Mouse (Mus musculus) hindbrain, embryonic 11.5 days (tissue): ENCODE measurements around the gene Tspyl1. TPM values are rescaled to one million over a fixed set of nuclear protein-coding genes. Genes with fewer than 3 reads are reported as not detected.

Experiments
- ATAC-seq: fragments of 200-750 bp; cut with Nextera tagmentation; 2 replicates; pipeline ENCODE4 v1.8.0; 2017; ENCODE audit warnings: mild to moderate bottlenecking, moderate TSS enrichment, moderate library complexity; ENCODE audit not compliant: low FRiP score
- DNase-seq: peaks from one replicate; pipeline ENCODE4 v3.0.0-alpha.2; 2015; ENCODE audit warnings: low spot score
- H3K27ac ChIP-seq: fragments of 300-500 bp; sonication (generic); 2 replicates; pipeline ENCODE4 v1.5.1; 2014; ENCODE audit warnings: mild to moderate bottlenecking, low read depth, low read length
- H3K27me3 ChIP-seq: fragments of 300-500 bp; sonication (generic); 2 replicates; pipeline ENCODE4 v1.6.1; 2014; ENCODE audit warnings: mild to moderate bottlenecking, low read length, moderate library complexity, mixed read lengths; ENCODE audit not compliant: control insufficient read depth, insufficient read depth
- H3K36me3 ChIP-seq: fragments of 300-500 bp; sonication (generic); 2 replicates; pipeline ENCODE4 v1.6.1; 2014; ENCODE audit warnings: mild to moderate bottlenecking, low read length, moderate library complexity, mixed read lengths; ENCODE audit not compliant: control insufficient read depth, insufficient read depth
- H3K4me1 ChIP-seq: fragments of 300-500 bp; sonication (generic); replicated peaks from 2 replicates; pipeline ENCODE4 v1.6.1; 2014; ENCODE audit warnings: low read length, mixed read lengths; ENCODE audit not compliant: control insufficient read depth, insufficient read depth
- H3K4me2 ChIP-seq: fragments of 300-500 bp; sonication (generic); replicated peaks from 2 replicates; pipeline ENCODE4 v1.6.1; 2014; ENCODE audit warnings: mild to moderate bottlenecking, low read depth, low read length
- H3K4me3 ChIP-seq: fragments of 300-500 bp; sonication (generic); 2 replicates; pipeline ENCODE4 v1.5.1; 2014; ENCODE audit warnings: low read depth, low read length
- H3K9ac ChIP-seq: fragments of 300-500 bp; sonication (generic); 2 replicates; pipeline ENCODE4 v1.6.1; 2014; ENCODE audit warnings: low read depth, low read length
- H3K9me3 ChIP-seq: fragments of 300-500 bp; sonication (generic); 2 replicates; pipeline ENCODE4 v1.6.1; 2016; ENCODE audit warnings: low read length; ENCODE audit not compliant: control insufficient read depth
- WGBS: fragments of 180-500 bp; shearing (Covaris S2); extraction: QIAGEN DNeasy Blood & Tissue Kit; methylation state at CpG from one replicate; pipeline ENCODE4 v1.1.7; 2014; 5-methylcytosine and 5-hydroxymethylcytosine counted together
- polyA plus RNA-seq: library from polyadenylated mRNA; unstranded; fragments of >200 nt; fragmentation: Nextera tagmentation; extraction: Ambion mirVana; gene quantifications from 2 replicates; pipeline ENCODE4 v1.2.1, GENCODE M21; 2014

The Tspyl1 gene
- polyA plus RNA-seq = 80.5 and 82.8 TPM in 2 replicates

DNA sequence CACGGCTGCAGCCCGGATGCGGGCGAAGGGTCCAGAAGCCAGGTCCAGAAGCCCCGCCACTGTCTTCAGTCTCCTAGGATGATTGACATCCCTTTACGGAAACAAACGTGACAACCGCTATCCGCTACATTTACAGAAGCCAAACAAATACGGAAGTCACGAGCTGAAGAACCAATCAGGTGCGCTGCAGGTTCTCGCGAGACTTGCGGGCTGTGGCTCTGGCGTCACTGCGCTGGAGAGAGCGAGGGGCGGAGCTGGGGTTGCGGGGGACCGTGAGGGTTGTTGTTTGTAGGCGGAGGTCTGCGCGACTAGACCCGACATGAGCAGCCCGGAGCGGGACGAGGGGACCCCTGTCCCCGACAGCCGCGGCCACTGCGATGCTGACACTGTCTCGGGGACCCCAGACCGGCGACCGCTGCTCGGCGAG lies at the start of gene Tspyl1:
TSS of gene Tspyl1 (plus strand) at position 229 of the 427 bp plus-strand sequence.
- ATAC-seq = peak; percentile 98
- H3K27me3 ChIP-seq = no peaks in the 10 kb centered on the region
- WGBS = under 1% methylated on average over 38 of the region's 38 CpGs

DNA sequence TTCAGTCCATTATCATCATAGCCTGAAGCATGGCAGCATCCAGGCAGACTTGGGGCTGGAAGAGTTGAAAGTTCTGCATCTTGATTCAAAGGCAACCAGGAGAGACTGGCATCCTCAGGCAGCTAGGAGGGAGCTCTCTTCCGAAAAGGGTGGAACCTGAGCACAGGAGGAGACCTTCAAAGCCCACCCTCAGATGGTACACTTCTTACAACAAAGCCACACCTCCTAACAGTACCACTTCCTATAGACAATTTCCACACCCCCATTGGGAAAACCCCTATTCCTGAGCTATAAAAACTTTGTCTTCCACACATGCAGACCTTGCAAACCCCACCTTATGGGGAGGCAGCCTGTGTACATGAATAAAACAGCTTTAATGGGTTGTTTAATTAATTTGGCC lies 48.6 kb upstream of the Tspyl1 start:
- no peak overlapping the region for H3K9ac ChIP-seq
- no peak overlapping the region for H3K4me3 ChIP-seq
- H3K4me2 ChIP-seq = no peak overlapping the region
- H3K27me3 ChIP-seq = no peaks in the 10 kb centered on the region
- H3K27ac ChIP-seq = no peak overlapping the region
- WGBS = 53% methylated on average over 1 of the region's 1 CpGs
- DNase-seq (no peak), ATAC-seq (no peak)
- no peaks in the 10 kb centered on the region for H3K4me1 ChIP-seq
- H3K9me3 ChIP-seq = no peaks in the 10 kb centered on the region
- no peaks in the 10 kb centered on the region for H3K36me3 ChIP-seq

More for the DNA sequence above, at the start of gene Tspyl1:
- H3K4me3 ChIP-seq = peak within 1 kb of the TSS; percentile 87
- peak; percentile 97 for DNase-seq
- H3K9me3 ChIP-seq = no peaks in the 10 kb centered on the region
- H3K9ac ChIP-seq = peak within 1 kb of the TSS; percentile 80
- peaks cover 3% of the 10 kb centered on the region; the same call in 1 of the 2 replicates for H3K4me1 ChIP-seq
- H3K36me3 ChIP-seq = no peaks in the 10 kb centered on the region
- peak within 1 kb of the TSS; percentile 81 for H3K4me2 ChIP-seq
- peak within 1 kb of the TSS; percentile 71 for H3K27ac ChIP-seq

DNA sequence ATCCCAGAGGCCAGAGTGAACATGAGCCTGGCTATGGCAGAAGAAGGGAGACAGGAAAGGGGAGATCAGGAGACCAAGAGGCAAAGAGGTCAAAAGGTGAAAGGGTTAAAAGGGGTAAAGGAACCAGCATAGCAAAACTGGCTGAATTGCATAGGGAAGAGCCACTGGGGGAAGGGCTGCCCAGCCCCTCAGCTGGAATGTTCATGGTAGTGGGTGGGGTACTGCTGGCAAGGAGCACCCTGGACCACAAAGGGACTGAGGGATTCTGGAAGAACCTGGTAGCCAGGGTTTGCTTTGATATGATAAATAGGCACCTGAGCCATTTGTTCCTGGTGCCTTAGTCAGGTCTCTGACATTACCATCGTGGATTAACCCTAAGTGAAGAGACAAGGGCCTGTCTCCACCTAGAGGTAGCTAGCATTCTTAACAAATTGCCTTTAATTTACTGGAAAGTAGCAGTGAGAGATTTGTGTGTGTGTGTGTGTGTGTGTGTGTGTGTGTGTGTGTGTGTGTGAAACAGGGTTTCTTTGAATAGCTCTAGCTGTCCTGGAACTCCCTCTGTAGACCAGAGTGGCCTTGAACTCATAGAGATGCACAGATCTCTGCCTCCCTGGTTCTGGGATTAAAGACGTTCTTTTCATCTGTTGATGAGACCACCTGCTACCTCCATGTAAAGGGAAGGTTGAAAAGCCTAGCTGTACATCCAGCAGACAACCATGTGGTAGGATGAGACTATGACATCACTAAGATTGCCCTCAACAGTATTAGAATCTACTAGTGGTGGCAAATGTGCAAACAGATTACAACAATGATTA lies 47.9 kb upstream of the Tspyl1 start:
- DNase-seq = no peak
- 23% methylated on average over 2 of the region's 2 CpGs for WGBS
- Histone ChIP-seq H3K4me3 (no peak overlapping the region), H3K36me3 (no peaks in the 10 kb centered on the region), H3K9me3 (no peaks in the 10 kb centered on the region), H3K27me3 (no peaks in the 10 kb centered on the region), H3K27ac (no peak overlapping the region), H3K4me2 (no peak overlapping the region), H3K4me1 (no peaks in the 10 kb centered on the region), H3K9ac (no peak overlapping the region)
- no peak for ATAC-seq

DNA sequence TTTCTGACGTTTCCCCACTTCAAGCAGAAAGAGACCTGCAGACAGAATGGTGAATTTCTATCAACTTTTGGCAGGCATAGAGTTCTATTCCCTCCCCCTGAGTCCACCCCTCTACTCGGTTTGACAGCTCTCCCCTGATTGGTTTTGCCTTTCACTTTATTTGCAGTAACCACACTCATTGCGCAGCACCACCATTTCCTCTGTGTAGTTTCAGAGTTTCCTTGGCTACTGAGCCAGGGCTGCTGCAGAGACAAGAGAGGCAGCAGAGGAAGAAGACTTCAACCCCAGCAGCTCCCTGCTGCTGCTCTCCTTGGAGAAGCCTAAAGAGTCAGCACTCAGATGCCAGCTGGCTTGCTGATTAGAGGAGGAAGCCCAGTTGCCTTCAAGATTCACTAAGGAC lies 46.6 kb upstream of the Tspyl1 start:
- ATAC-seq (no peak), DNase-seq (no peak)
- Histone ChIP-seq H3K27ac (no peak overlapping the region), H3K9me3 (no peaks in the 10 kb centered on the region), H3K36me3 (no peaks in the 10 kb centered on the region), H3K4me2 (no peak overlapping the region), H3K27me3 (no peaks in the 10 kb centered on the region), H3K4me3 (no peak overlapping the region), H3K4me1 (no peaks in the 10 kb centered on the region), H3K9ac (no peak overlapping the region)
- WGBS = 36% methylated on average over 3 of the region's 3 CpGs

DNA sequence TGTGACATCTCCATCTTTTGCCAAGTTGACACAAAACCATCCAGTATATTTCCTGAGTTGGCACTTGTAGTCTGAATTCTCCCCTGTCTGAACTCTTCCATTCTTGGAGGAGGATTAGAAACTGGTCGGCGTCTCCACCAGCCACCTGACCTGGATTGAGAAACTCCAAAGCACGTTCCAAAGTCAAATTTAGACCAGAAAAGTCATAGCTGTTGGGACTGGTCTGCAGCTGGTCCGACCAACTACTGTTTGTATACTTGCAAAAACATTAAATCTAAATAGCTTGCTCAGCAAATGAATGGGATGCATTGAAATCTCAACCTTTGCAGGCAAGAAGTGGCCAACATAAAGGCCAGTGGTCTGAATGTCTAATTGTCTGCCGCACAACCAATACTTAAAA lies 45.4 kb upstream of the Tspyl1 start:
- no peak overlapping the region for H3K4me3 ChIP-seq

DNA sequence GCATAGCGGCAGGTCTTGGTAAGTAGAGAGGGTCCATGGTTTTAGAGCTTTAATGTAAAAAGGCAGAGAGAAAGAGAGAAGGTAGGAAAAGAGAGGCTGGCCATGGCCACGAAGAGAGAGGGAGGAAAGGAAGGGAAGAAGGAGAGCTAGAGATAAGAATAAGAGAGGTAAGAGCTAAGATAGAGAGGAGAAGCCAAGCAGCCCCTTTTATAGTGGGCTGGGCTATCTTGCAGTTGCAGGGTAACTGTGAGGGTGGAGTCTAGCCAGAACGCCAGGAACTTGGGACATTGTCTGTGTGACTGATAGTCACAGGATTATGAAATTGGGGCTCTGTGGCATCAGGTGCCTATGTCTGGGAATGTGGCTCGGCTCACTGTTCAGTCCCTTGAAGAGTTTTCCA lies 43.5 kb upstream of the Tspyl1 start:
- Histone ChIP-seq H3K9ac (no peak overlapping the region), H3K4me1 (no peaks in the 10 kb centered on the region), H3K4me3 (no peak overlapping the region), H3K4me2 (no peak overlapping the region), H3K27ac (no peak overlapping the region), H3K9me3 (no peaks in the 10 kb centered on the region), H3K27me3 (no peaks in the 10 kb centered on the region), H3K36me3 (no peaks in the 10 kb centered on the region)
- DNase-seq = no peak
- ATAC-seq = no peak
- 74% methylated on average over 4 of the region's 4 CpGs for WGBS

More for the DNA sequence above, 45.4 kb upstream of the Tspyl1 start:
- H3K4me2 ChIP-seq = no peak overlapping the region
- 87% methylated on average over 5 of the region's 5 CpGs for WGBS
- ATAC-seq = no peak
- no peak overlapping the region for H3K27ac ChIP-seq
- H3K9me3 ChIP-seq = no peaks in the 10 kb centered on the region
- no peak for DNase-seq
- no peaks in the 10 kb centered on the region for H3K27me3 ChIP-seq
- no peak overlapping the region for H3K9ac ChIP-seq
- H3K36me3 ChIP-seq = no peaks in the 10 kb centered on the region
- no peaks in the 10 kb centered on the region for H3K4me1 ChIP-seq

DNA sequence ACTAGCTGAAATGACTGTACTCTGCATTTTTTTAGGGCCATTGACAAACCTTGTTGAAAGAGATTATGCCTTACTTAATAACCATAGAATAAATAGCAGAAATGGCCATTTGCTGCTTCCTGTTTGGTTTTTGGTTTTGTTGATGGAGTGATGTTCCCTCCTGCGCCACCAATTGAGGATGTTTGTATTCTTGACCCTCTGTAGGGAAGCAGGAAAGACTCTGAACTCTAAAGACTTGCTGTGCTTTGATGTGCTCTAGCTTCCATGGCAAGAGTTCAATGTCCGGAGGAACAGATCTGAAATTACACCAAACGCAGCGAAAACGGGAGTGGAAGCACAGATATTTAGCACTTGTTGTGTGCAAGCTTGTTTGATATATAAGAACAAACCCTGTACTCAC lies 37.2 kb upstream of the Tspyl1 start:
- H3K4me3 ChIP-seq = no peak overlapping the region
- ATAC-seq (no peak), DNase-seq (no peak)
- WGBS = 81% methylated on average over 5 of the region's 5 CpGs
- no peaks in the 10 kb centered on the region for H3K36me3 ChIP-seq
- H3K27me3 ChIP-seq = no peaks in the 10 kb centered on the region
- no peaks in the 10 kb centered on the region for H3K9me3 ChIP-seq
- H3K4me1 ChIP-seq = no peaks in the 10 kb centered on the region
- no peak overlapping the region for H3K4me2 ChIP-seq
- H3K27ac ChIP-seq = no peak overlapping the region
- no peak overlapping the region for H3K9ac ChIP-seq

DNA sequence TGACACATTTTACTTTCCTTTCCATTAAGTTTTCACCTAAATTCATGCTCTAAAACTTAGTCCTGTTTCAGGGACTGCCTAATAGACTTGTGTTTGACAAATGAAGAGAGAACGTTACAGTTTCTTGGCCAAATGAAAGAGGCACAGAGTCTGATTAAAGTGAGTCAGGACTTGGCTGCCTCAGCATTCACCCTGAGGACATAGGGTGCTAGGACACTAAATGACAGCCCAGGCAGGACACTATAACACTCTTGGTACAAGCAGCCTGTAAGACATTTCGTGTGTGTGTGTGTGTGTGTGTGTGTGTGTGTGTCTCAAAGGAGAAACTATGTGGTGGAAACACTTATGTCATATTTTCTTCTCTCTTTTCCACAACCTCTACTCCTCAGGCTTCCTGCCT lies 35.9 kb upstream of the Tspyl1 start:
- no peak overlapping the region for H3K4me3 ChIP-seq

DNA sequence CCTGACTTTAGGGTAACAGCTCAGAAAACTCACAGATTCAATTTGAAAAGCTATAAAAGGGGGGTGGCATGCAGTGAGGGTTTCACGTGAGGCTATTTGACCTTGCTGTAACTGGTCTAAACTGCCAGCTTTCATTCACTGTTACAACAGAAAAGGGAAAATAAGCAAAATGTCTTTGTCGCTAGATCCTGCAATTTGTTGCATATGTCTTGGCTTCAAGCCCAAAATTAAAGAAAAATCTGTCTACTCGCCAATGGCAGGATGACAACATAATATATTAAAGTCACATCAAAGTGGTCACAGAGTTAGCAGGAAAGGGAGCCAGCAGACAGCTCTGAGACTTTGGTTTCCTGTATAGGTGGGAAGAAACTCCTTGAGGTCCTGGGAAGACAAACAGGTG lies 34.2 kb upstream of the Tspyl1 start:
- H3K4me3 ChIP-seq = no peak overlapping the region
- ATAC-seq (no peak), DNase-seq (no peak)
- 52% methylated on average over 3 of the region's 3 CpGs for WGBS
- H3K9ac ChIP-seq = no peak overlapping the region
- no peaks in the 10 kb centered on the region for H3K4me1 ChIP-seq
- no peak overlapping the region for H3K4me2 ChIP-seq
- H3K9me3 ChIP-seq = no peaks in the 10 kb centered on the region
- H3K27ac ChIP-seq = no peak overlapping the region
- H3K36me3 ChIP-seq = no peaks in the 10 kb centered on the region
- H3K27me3 ChIP-seq = no peaks in the 10 kb centered on the region

More for the DNA sequence above, 35.9 kb upstream of the Tspyl1 start:
- DNase-seq = no peak
- Histone ChIP-seq H3K27ac (no peak overlapping the region), H3K4me1 (no peaks in the 10 kb centered on the region), H3K4me2 (no peak overlapping the region), H3K9me3 (no peaks in the 10 kb centered on the region), H3K36me3 (no peaks in the 10 kb centered on the region), H3K9ac (no peak overlapping the region), H3K27me3 (no peaks in the 10 kb centered on the region)
- ATAC-seq = no peak
- 87% methylated on average over 2 of the region's 2 CpGs for WGBS
